14 mouse cellular contexts compared by ENCODE assay signal in genomic region chr2:104484438-104484837, GRCm38 (mm10). TPM values are rescaled to one million over a fixed set of nuclear protein-coding genes. Genes with fewer than 3 reads are reported as not detected.
DNase-seq lines count a peak whose midpoint lies in the region; ATAC-seq and TF ChIP-seq lines count a peak whose summit lies in the region.
"Had no signal": no experiment of that assay in that cellular context is flagged by ENCODE, and none has a peak within 500 bp of the region (broad histone marks: within the 10 kb centered on the region; RNA-seq: fewer than 3 reads in every experiment).

No protein-coding gene starts in this region.

- WGBS in embryonic facial prominence, embryonic 14.5 days, result 54% methylated on average over 5 of the region's 5 CpGs
- 76% methylated on average over 5 of the region's 5 CpGs for WGBS in embryonic facial prominence, embryonic 10.5 days
- WGBS in heart, postnatal 0 days, result 26% methylated on average over 5 of the region's 5 CpGs
- 55% methylated on average over 5 of the region's 5 CpGs for WGBS in heart, embryonic 10.5 days
- WGBS in limb, embryonic 14.5 days, result 24% methylated on average over 5 of the region's 5 CpGs

- no peaks in the 10 kb centered on the region for H3K4me1 ChIP-seq in embryonic facial prominence, embryonic 14.5 days (ENCODE audit: control insufficient read depth, insufficient read depth, low read length)
- no peaks in the 10 kb centered on the region for H3K4me1 ChIP-seq in embryonic facial prominence, embryonic 10.5 days
- H3K4me1 ChIP-seq in heart, postnatal 0 days (ENCODE audit: control insufficient read depth, insufficient read depth), result peaks cover 20% of the 10 kb centered on the region; the same call in 1 of the 2 replicates
- peaks cover 15% of the 10 kb centered on the region; the same call in 1 of the 2 replicates for H3K4me1 ChIP-seq in heart, embryonic 10.5 days
- no peaks in the 10 kb centered on the region for H3K4me1 ChIP-seq in limb, embryonic 14.5 days (ENCODE audit: control insufficient read depth, insufficient read depth, low read length)
- H3K4me1 ChIP-seq: midbrain, embryonic 12.5 days had no signal

- no peak for TF ChIP-seq CTCF in heart, postnatal 0 days (IDR thresholded peaks at IDR 0.05; ENCODE audit: low read depth)
- TF ChIP-seq CTCF in layer of hippocampus, adult 2 months (conservative IDR thresholded peaks at IDR 0.05), result no peak

- TF ChIP-seq POLR2A in limb, embryonic 14.5 days (IDR thresholded peaks at IDR 0.05; ENCODE audit: borderline replicate concordance, extremely low read depth, insufficient read depth, insufficient read length), result no peak

- H3K4me3 ChIP-seq in embryonic facial prominence, embryonic 14.5 days (ENCODE audit: low read depth, low read length), result no peak overlapping the region
- H3K4me3 ChIP-seq in embryonic facial prominence, embryonic 10.5 days, result no peak overlapping the region
- H3K4me3 ChIP-seq in heart, postnatal 0 days (ENCODE audit: low read depth, low read length), result no peak overlapping the region
- H3K4me3 ChIP-seq in heart, embryonic 10.5 days, result no peak overlapping the region
- H3K4me3 ChIP-seq in limb, embryonic 14.5 days (replicated peaks; ENCODE audit: low read length), result no peak overlapping the region
- no peak overlapping the region for H3K4me3 ChIP-seq in layer of hippocampus, adult 2 months
- H3K4me3 ChIP-seq: liver, embryonic 13.5 days; midbrain, embryonic 12.5 days had no signal

- H3K36me3 ChIP-seq in embryonic facial prominence, embryonic 14.5 days (ENCODE audit: control insufficient read depth, insufficient read depth, low read length), result no peaks in the 10 kb centered on the region
- peaks cover 4% of the 10 kb centered on the region; the same call in 1 of the 2 replicates for H3K36me3 ChIP-seq in embryonic facial prominence, embryonic 10.5 days (replicated peaks)
- H3K36me3 ChIP-seq in heart, postnatal 0 days (replicated peaks; ENCODE audit: control insufficient read depth, insufficient read depth, low read length), result no peaks in the 10 kb centered on the region
- no peaks in the 10 kb centered on the region for H3K36me3 ChIP-seq in heart, embryonic 10.5 days
- H3K36me3 ChIP-seq in limb, embryonic 14.5 days (ENCODE audit: control insufficient read depth, insufficient read depth, low read length), result no peaks in the 10 kb centered on the region
- H3K36me3 ChIP-seq: liver, embryonic 13.5 days; midbrain, embryonic 12.5 days had no signal

- H3K9me3 ChIP-seq in embryonic facial prominence, embryonic 14.5 days (ENCODE audit: control insufficient read depth, low read length), result no peaks in the 10 kb centered on the region
- H3K9me3 ChIP-seq in embryonic facial prominence, embryonic 10.5 days, result no peaks in the 10 kb centered on the region
- no peaks in the 10 kb centered on the region for H3K9me3 ChIP-seq in heart, postnatal 0 days (replicated peaks; ENCODE audit: control insufficient read depth, low read length)
- no peaks in the 10 kb centered on the region for H3K9me3 ChIP-seq in heart, embryonic 10.5 days
- no peaks in the 10 kb centered on the region for H3K9me3 ChIP-seq in limb, embryonic 14.5 days (ENCODE audit: control insufficient read depth, low read length)
- H3K9me3 ChIP-seq: liver, embryonic 13.5 days; midbrain, embryonic 12.5 days had no signal

- no peak overlapping the region for H3K4me2 ChIP-seq in embryonic facial prominence, embryonic 14.5 days (ENCODE audit: low read depth, low read length)
- no peak overlapping the region for H3K4me2 ChIP-seq in heart, postnatal 0 days (ENCODE audit: low read depth, low read length)
- H3K4me2 ChIP-seq in limb, embryonic 14.5 days (replicated peaks; ENCODE audit: low read depth, low read length, severe bottlenecking), result no peak overlapping the region
- H3K4me2 ChIP-seq: liver, embryonic 13.5 days; midbrain, embryonic 12.5 days had no signal

- H3K27me3 ChIP-seq in embryonic facial prominence, embryonic 14.5 days (replicated peaks; ENCODE audit: control insufficient read depth, insufficient read depth, low read length), result no peaks in the 10 kb centered on the region
- H3K27me3 ChIP-seq in embryonic facial prominence, embryonic 10.5 days (replicated peaks; ENCODE audit: low read depth, poor library complexity, severe bottlenecking), result no peaks in the 10 kb centered on the region
- no peaks in the 10 kb centered on the region for H3K27me3 ChIP-seq in heart, postnatal 0 days (ENCODE audit: control insufficient read depth, insufficient read depth, low read length)
- no peaks in the 10 kb centered on the region for H3K27me3 ChIP-seq in heart, embryonic 10.5 days (ENCODE audit: insufficient read depth, poor library complexity, severe bottlenecking)
- H3K27me3 ChIP-seq in limb, embryonic 14.5 days (ENCODE audit: control insufficient read depth, insufficient read depth, low read length), result no peaks in the 10 kb centered on the region
- H3K27me3 ChIP-seq: liver, embryonic 13.5 days; midbrain, embryonic 12.5 days; Patski had no signal

- no peak overlapping the region for H3K9ac ChIP-seq in embryonic facial prominence, embryonic 14.5 days (ENCODE audit: low read depth, low read length)
- no peak overlapping the region for H3K9ac ChIP-seq in heart, postnatal 0 days (replicated peaks; ENCODE audit: low read depth, low read length)
- no peak overlapping the region for H3K9ac ChIP-seq in limb, embryonic 14.5 days (ENCODE audit: low read depth, low read length, severe bottlenecking)
- H3K9ac ChIP-seq: liver, embryonic 13.5 days; midbrain, embryonic 12.5 days had no signal

- no peak for TF ChIP-seq EP300 in heart, postnatal 0 days (IDR thresholded peaks at IDR 0.05; ENCODE audit: low read depth)

- peak; percentile 72 for ATAC-seq in embryonic facial prominence, embryonic 14.5 days (ENCODE audit: low read depth)
- ATAC-seq in heart, postnatal 0 days (ENCODE audit: insufficient read depth, low read depth), result 0 out of 2 replicates have a peak, but pooled peaks have one; percentile 25
- ATAC-seq in limb, embryonic 14.5 days (ENCODE audit: low FRiP score, low read depth), result peak; percentile 34; the same call in 1 of the 2 replicates
- ATAC-seq: Patski had no signal

- peak; percentile 28 for DNase-seq in embryonic facial prominence, embryonic 14.5 days (ENCODE audit: low spot score)
- DNase-seq in embryonic facial prominence, embryonic 10.5 days (ENCODE audit: low spot score), result no peak
- no peak for DNase-seq in heart, postnatal 0 days (ENCODE audit: low spot score)
- DNase-seq in heart, embryonic 10.5 days (ENCODE audit: low spot score), result no peak
- DNase-seq in MN1 (ENCODE audit: low spot score), result peak; percentile 9
- no peak for DNase-seq in limb, embryonic 14.5 days (ENCODE audit: low spot score)
- no peak for DNase-seq in left cerebral cortex, adult 8-10 months (ENCODE audit: low spot score in 2 of 2)
- no peak for DNase-seq in layer of hippocampus, adult 2 months (ENCODE audit: low spot score in 2 of 2)
- DNase-seq: liver, embryonic 13.5 days; lung, postnatal 10 days; spleen, adult 18-20 months; thymus, postnatal 4 days had no signal

- H3K27ac ChIP-seq in embryonic facial prominence, embryonic 14.5 days (replicated peaks; ENCODE audit: low read depth, low read length), result no peak overlapping the region
- no peak overlapping the region for H3K27ac ChIP-seq in embryonic facial prominence, embryonic 10.5 days (replicated peaks)
- H3K27ac ChIP-seq in heart, postnatal 0 days (ENCODE audit: low read depth), result peak overlapping the region; percentile 14; the same call in 1 of the 2 replicates
- H3K27ac ChIP-seq in heart, embryonic 10.5 days, result no peak overlapping the region
- no peak overlapping the region for H3K27ac ChIP-seq in limb, embryonic 14.5 days (replicated peaks; ENCODE audit: low read depth, low read length)
- no peak overlapping the region for H3K27ac ChIP-seq in layer of hippocampus, adult 2 months
- H3K27ac ChIP-seq: liver, embryonic 13.5 days; midbrain, embryonic 12.5 days had no signal

RNA-seq across cellular contexts. Expression of gene Hipk3, which starts 9.8 kb away (rescaled TPM):
- 29.7 and 33.1 TPM in 2 replicates for polyA plus RNA-seq in embryonic facial prominence, embryonic 14.5 days (2014; fragmentation: Nextera tagmentation; extraction: Ambion mirVana)
- polyA plus RNA-seq in embryonic facial prominence, embryonic 10.5 days (2016; fragmentation: Nextera tagmentation; extraction: Ambion mirVana), result 9.5 and 10.6 TPM in 2 replicates
- total RNA-seq in heart, postnatal 0 days (2014; rRNA removed; ENCODE audit: low replicate concordance), result 209 and 213 TPM in 2 replicates
- polyA plus RNA-seq in heart, postnatal 0 days (2015; fragmentation: Nextera tagmentation; extraction: Ambion mirVana), result 26.3 and 29.7 TPM in 2 replicates
- polyA plus RNA-seq in heart, embryonic 10.5 days (2016; fragmentation: Nextera tagmentation; extraction: Ambion mirVana), result 34.2 and 48.1 TPM in 2 replicates
- 26.2 and 29.6 TPM in 2 replicates for polyA plus RNA-seq in limb, embryonic 14.5 days (2012; rRNA removed)
- 27.6 and 31.4 TPM in 2 replicates for polyA plus RNA-seq in limb, embryonic 14.5 days (2014; fragmentation: Nextera tagmentation; extraction: Ambion mirVana)
- total RNA-seq in left cerebral cortex, adult 8-10 months (2022), result 100 to 1,000 TPM in 2 of 4 experiments, 10 to 100 TPM in 2; 91.0 to 102 (median 98.9) TPM
- total RNA-seq in layer of hippocampus, adult 2 months (2021), result 10 to 100 TPM; 69.4 to 72.5 TPM

Comparison
In these comparisons a context has a peak if more than half of its experiments do, and no peak if none do; other contexts are left out.
1. DNase-seq: peak in embryonic facial prominence, embryonic 14.5 days (single experiment) and MN1 (single experiment); none in embryonic facial prominence, embryonic 10.5 days (single experiment), heart, postnatal 0 days (single experiment), heart, embryonic 10.5 days (single experiment), limb, embryonic 14.5 days (single experiment), left cerebral cortex, adult 8-10 months (0 of 2) and layer of hippocampus, adult 2 months (0 of 2).
2. Peak in every context shown above with its lines, with median percentiles within 50 percentile points of each other: ATAC-seq.